Mouse (Mus musculus) liver, postnatal 0 days (tissue): ENCODE data around the gene Stx1a.

ENCODE experiments used
- CTCF ChIP-seq: sonication (generic); IDR thresholded peaks from 2 replicates; pipeline ENCODE4 v1.5.1; 2016; ENCODE audit warnings: antibody characterized with exemption, low read depth
- EP300 ChIP-seq: IDR thresholded peaks from 2 replicates; pipeline ENCODE4 v1.6.1; 2016; ENCODE audit warnings: antibody characterized with exemption, low read depth, mild to moderate bottlenecking

DNA sequence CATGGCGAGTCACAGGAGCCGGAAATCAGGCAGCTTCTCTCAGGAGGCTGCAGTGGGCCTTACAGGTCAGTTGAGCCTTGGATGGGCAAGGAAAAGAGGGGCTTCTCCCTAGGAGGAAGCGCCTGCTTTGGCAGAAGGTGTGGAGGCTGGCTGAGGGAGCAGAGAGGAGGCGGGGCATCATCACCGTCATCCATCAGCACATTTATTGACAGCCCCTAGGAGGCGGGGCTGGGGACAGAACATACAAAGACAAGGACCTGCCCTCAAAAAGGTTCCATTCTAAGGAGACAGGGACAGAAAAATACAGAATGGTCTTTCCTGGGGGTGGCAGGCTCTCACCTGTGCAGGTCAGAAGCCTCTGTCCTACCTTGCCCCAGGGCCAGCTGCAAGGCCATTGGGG, 49.4 kb downstream of the Stx1a start:
- no peak for TF ChIP-seq CTCF
- no peak for TF ChIP-seq EP300
